Mouse (Mus musculus) thymus, postnatal 10 days (tissue): ENCODE measurements around the gene Tshz2.
"Not testable (repeated sequence)": the region's sequence is repeated elsewhere in the genome, so short reads cannot be mapped to it uniquely, and the experiment has no call there.

Experiments used
- DNase-seq, 2 experiments: peaks; one replicate each; pipeline ENCODE4 v3.0.0; 2021; ENCODE audit warnings: low spot score in 2 of 2

The Tshz2 gene

DNA sequence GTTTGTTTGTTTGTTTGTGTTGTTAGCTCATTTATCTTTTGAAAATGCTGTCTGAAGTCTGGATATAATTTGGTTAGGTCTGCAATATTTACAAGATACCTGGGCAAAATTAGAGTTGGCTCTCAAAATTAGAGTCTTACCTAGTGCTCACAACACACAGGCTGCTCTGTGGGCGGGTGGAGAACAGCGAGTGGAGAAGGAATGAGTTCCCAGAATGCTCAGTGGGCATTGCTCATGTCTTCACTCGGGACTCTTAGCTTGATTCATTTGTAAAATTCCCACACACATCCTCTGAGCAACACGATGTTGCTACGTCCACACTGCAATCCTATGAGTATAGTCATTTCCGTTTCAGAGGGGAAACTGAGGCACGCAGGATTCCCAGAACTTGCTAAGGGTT lies 180.1 kb downstream of the Tshz2 start:
- no peak for DNase-seq

DNA sequence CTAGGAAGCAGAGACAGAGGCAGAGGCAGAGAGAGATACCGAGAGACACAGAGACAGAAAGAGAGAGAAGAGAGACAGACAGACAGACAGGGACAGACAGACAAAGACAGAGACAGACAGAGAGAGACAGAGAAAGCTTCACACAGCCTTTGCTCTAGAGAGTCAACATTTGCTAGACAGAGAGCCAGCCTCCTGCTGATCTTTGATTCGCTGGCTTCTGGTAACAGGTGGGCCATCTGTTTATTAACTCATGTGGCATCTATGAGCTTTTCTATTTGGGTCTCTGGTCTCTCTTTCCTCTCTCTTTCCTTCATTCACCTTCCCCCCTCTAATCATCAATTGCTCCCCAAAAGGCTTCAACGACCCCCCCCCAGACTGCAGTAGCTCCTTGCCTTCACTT lies 181.5 kb downstream of the Tshz2 start:
- DNase-seq: no peak

- no peak for DNase-seq
Measured at GRCm38 (mm10) chr2:169814757-169815156, 181.9 kb downstream of the Tshz2 start.

GRCm38 (mm10) chr2:169821021-169821441 lies 188.2 kb downstream of the Tshz2 start:
- DNase-seq: no peak

- DNase-seq: no peak
Measured at GRCm38 (mm10) chr2:169825908-169826307, 193.1 kb downstream of the Tshz2 start.

DNA sequence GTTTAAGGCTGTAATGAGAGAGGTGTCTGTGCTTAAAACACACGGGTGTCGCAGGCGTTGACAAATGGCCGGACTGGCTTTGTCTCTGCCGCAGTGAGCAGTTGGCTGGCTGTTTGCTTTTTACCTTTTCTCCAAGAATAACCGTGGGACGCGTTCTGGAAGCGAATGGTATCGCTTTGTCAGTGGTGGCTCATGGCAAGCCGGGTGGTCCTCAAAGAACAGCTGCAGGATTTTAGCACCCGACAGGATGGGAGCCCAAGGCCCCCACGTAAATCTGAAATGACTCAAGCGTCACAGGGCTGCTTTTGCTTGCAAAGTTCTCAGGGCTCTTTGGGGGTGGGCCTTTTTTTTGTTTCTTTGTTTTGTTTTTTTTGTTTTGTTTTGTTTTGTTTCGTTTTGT lies 193.5 kb downstream of the Tshz2 start:
- DNase-seq: no peak

DNA sequence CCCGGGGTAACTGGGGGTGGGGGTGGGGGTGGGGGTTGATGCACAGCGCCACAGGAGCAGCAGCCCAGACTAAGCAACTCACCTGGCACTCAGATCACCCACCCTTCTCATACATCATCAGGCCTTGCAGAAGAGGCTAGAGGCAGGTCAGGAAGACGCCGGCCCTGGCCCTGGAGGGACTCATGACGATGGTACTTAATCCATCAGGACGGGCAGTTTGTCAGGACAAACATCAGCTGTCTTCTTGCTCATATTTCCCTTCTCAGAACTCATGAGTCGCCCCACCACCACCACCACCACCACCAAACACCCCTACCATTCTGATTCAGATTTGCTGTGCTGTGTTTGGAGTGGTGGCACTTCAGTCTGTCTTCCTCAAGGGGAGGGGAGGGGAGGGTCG lies 194.0 kb downstream of the Tshz2 start:
- DNase-seq: no peak

DNA sequence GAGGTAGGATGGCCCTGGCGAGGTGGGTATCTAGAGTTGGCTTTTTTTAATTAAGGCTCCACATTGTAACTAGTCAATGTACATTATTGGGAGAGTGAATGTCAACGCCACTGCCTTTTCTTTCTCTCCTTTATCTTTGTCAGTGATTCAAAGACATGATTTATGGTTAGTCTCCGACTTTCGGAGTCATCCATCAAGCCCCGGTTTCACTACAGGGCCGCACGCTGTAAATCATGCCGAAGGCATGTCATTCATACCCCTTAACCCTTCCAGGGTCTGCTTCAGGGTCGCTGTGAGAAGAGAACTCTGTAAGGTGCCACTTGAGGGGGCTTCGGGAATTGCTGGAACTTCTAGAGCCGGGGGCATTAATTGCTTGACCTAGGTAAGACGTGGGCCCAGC lies 199.4 kb downstream of the Tshz2 start:
- DNase-seq: no peak

GRCm38 (mm10) chr2:169833638-169834037 lies 200.8 kb downstream of the Tshz2 start:
- no peak for DNase-seq

DNA sequence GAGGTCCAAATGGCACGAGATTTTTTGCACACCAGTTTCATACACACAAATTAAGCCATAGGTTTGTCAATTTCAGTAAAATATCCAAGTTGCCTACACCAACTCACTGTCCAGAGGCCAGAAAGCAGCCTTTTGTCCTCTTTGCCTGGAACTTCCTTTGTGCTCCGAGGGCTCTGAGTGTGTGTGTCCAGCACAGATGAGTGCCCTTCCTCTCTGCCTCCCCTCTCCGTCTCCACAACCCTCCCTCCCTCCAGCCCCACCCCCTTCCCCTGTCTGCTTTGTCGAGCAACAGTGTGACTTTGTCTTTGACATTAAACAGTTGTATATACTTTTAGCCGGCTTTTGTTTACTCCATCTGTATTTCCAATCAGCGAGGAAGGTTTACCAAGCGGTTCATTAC lies 201.8 kb downstream of the Tshz2 start:
- no peak for DNase-seq

DNA sequence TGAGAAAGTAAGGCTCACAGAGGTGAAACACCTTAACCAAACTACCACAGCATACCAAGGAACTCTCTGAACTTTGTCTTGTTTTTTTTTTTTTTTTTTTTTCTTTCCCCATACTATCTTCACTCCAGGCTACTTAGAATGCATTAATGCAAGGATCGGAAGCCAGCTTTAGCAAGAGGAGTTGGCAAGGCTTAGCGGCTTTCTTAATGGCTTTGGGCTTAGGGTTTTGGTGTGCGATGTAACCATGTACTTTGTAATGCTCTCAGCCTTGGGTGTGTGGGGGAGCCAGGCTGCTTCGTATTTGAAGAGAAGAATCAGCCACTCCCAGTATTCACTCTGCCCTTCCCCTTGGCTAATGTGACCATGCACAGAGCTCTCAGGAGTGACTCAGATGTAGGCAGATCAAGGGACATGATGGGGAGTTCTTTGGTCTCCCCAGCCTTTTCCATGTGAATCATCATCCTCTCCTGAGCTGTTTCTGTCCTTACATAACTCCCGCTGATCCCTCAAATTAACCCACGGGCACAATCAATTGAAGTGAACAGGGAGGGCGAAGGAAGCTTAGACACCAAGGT lies 204.3 kb downstream of the Tshz2 start:
- no peak for DNase-seq

DNA sequence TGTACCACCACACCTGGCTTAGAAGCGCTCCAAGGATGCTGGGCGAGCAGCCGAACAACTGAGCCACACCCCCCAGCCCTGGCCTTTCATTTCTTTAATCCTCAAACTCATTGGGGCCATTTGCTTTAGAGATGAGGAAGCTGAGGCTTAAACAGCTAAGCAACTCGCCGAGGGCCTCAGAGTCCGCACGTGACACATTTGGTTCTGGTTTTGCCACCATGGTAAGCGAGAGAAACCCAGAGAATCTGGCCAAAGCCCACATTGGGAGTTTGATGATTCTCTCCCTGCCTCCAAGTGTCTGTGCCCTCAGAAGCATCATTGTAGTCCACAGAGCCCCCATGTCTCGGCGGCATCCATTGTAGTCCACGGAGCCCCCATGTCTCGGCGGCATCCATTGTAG lies 205.7 kb downstream of the Tshz2 start:
- DNase-seq: no peak

- no peak for DNase-seq
Measured at GRCm38 (mm10) chr2:169841442-169841841, 208.6 kb downstream of the Tshz2 start.

DNA sequence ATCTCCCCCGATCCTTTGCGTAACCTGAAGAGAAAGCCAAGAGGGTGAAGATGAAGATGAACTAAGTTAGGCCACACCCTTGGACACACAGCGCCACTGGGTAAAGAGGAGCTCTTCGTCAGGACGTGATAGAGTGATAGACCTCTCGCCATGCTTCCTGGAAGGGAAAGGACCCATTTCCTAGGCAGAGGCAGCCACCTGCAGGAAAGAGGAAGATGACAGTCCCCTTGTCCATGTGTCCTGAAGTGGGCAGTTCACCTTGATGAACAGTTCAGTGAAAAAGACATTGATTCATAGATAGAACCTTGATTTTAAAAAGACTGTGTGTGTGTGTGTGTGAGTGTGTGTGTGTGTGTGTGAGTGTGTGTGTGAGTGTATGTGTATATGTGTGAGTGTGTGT lies 209.7 kb downstream of the Tshz2 start:
- no peak for DNase-seq

- DNase-seq: no peak
Measured at GRCm38 (mm10) chr2:169843553-169843952, 210.7 kb downstream of the Tshz2 start.

- peak; percentile 40 to 69 for DNase-seq
Measured at GRCm38 (mm10) chr2:169849077-169849476, 216.3 kb downstream of the Tshz2 start.

DNA sequence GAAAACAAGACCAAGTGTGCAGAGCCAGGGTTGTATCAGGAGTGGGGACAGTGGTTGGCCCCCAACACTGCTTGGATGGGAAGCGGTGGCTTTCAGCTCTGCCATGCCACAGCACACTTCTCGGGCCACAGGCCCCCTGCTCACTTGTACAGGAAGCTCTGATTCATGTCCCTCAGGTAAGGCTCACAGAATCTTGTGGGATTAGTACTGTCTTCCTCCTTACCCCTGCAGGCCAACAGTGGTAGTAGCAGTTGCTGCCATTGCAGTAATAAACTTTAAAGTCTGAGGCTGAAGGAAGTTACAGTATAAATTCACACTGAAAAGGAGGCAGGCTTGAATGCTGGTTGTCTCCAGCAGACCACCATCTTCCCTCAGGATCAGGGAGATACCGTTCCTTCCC lies 216.7 kb downstream of the Tshz2 start:
- no peak for DNase-seq

DNA sequence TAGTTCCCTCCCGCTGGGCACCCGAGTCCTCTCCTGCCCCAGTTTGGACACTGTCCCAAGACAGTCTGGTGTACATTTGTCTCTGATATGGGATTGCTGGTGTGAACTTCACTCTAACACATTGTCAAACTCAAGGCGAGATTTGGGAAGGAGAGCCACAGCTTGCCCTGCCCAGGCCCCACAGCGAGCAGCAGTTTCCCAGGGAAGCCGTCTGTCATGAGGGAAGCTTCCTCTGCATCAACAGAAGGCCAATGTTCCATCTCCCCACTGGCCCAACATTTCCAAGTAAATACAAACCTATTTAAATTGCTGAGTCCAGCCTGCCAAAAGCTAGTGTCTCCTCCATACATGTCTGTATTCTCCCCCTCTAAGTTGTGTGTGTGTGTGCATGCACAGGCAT lies 218.8 kb downstream of the Tshz2 start:
- no peak for DNase-seq

- no peak for DNase-seq
Measured at GRCm38 (mm10) chr2:169854491-169854890, 221.7 kb downstream of the Tshz2 start.

- not testable (repeated sequence) for DNase-seq
Measured at GRCm38 (mm10) chr2:169857041-169857440, 224.2 kb downstream of the Tshz2 start.

DNA sequence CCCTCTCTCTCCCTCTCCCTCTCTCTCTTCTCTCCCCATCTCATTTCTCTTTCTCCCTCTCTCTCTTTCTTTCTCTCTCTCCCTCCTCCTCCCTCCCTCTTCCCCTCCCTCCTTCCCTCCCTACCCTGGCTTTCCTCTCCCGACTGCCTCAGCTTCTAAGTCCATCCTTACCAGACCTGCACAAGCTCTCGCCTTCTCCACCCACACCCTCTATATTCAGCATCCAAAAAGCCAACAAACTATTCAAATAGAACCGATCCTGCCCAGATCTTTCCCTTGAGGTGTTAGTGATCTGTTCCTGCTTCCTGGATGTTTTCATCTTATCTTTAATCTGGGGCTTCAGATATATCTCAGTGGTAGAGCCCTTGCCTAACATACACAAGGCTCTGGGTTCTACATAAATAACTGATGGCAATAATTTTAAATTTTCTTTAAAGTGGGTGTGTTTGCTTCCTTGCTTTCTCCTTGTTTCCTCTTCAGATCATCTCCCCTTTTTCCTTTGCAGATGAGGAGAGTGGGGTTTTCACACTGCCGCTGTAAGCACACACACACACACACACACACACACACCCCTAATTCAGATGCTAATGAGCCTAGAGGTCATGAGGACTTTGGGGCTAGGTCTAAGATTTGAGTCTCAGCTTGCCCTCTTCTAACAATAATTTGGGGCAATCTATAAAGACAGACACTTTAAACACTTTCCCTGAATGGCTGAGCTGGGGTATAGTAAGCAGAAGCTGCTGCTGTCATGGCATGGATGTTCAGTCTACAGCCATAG lies 226.5 kb downstream of the Tshz2 start:
- DNase-seq: no peak

DNA sequence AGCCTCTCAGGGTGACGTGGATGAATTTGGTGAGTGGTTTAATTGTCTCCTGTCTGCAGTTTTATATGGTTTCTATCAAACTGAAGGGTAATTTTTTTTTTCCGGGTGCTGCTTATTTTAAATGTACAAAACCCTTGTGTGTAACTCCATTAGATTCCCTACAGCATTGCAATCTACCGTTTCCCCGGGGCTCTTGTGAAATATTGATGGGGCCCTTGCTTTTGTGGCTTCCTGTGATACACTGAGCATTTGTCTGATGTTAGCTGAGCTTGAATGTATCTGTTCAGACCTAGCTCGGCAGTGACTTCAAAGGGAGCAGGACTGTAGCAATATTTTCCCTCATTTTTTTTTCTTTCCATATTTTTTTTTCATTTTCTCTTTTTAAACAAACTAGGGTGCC lies 228.1 kb downstream of the Tshz2 start:
- DNase-seq: no peak

GRCm38 (mm10) chr2:169862701-169863100 lies 229.9 kb downstream of the Tshz2 start:
- no peak for DNase-seq

DNA sequence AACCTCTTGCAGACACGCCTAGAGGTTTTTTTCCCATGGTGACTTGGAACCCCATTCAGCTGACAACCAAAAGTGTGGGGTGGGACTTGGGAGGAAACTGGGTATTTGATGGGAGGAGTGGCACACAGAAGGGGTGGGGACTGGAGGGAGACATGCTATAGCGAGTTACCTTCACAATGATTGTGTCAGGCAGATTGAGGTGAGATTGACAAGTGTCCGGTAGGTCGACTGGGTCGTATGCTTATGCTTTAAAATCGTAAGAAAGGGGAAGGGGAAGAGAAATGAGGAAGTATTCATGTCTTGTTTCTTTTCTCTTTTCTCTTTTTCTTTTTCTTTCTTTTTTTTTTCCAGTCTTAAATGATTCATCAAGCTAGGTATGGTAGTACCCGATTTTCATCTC lies 236.7 kb downstream of the Tshz2 start:
- DNase-seq: no peak
